8 mouse cellular contexts compared by ENCODE assay signal in genomic region chr3:89378394-89379067, GRCm38 (mm10). TPM values are rescaled to one million over a fixed set of nuclear protein-coding genes. Genes with fewer than 3 reads are reported as not detected.
DNase-seq lines count a peak whose midpoint lies in the region; ATAC-seq lines count a peak whose summit lies in the region.

No protein-coding gene starts in this region.

- H3K9me3 ChIP-seq in forebrain, embryonic 14.5 days (replicated peaks; ENCODE audit: control insufficient read depth, low read length): no peaks in the 10 kb centered on the region

- intact Hi-C loops in heart, postnatal 14 days (cut with DNase I): loop anchor here (5.0 kb wide), 1 partner anchor 109 kb away; no protein-coding TSS in a partner anchor

- H3K36me3 ChIP-seq in forebrain, embryonic 14.5 days (ENCODE audit: control insufficient read depth, insufficient read depth, low read length): no peaks in the 10 kb centered on the region

- WGBS in forebrain, embryonic 14.5 days: 2% methylated on average over 25 of the region's 29 CpGs

- no peaks in the 10 kb centered on the region for H3K27me3 ChIP-seq in forebrain, embryonic 14.5 days (replicated peaks; ENCODE audit: control insufficient read depth, insufficient read depth, low read length)

- ATAC-seq in forebrain, embryonic 14.5 days: peak; percentile 94

- no peaks in the 10 kb centered on the region for H3K4me1 ChIP-seq in forebrain, embryonic 14.5 days (ENCODE audit: control insufficient read depth, insufficient read depth, low read length)

- peak overlapping the region; percentile 72 for H3K9ac ChIP-seq in forebrain, embryonic 14.5 days (ENCODE audit: low read length)

- peak overlapping the region; percentile 87 for H3K4me2 ChIP-seq in forebrain, embryonic 14.5 days (ENCODE audit: low read length)

- peak overlapping the region; percentile 45 for H3K4me3 ChIP-seq in forebrain, embryonic 14.5 days (ENCODE audit: low read depth, low read length)

- no peak overlapping the region for H3K27ac ChIP-seq in forebrain, embryonic 14.5 days (ENCODE audit: low read depth, low read length)

- DNase-seq in Muller cell, postnatal 12 days (ENCODE audit: inconsistent ontology term): peak; percentile 93
- peak; percentile 58 to 72 for DNase-seq in cerebellum, adult 18-20 months
- peak; percentile 81 for DNase-seq in forebrain, embryonic 14.5 days (ENCODE audit: low spot score)
- peak; percentile 79 to 84 for DNase-seq in heart, postnatal 14 days
- DNase-seq in layer of hippocampus, postnatal 10 days (ENCODE audit: low spot score in 2 of 2): peak; percentile 74 to 79
- peak; percentile 63 for DNase-seq in lung, postnatal 36 days
- DNase-seq in retina, postnatal 1 day: peak; percentile 90
- DNase-seq in urinary bladder, adult 2 months (ENCODE audit: low spot score): peak; percentile 82

RNA-seq across cellular contexts. Expression of gene Dcst1, which starts 13.5 kb away (rescaled TPM):
- 0.78 and 0.83 TPM in 2 replicates for polyA plus RNA-seq in forebrain, embryonic 14.5 days (2014; fragmentation: Nextera tagmentation; extraction: Ambion mirVana)
- total RNA-seq in heart, postnatal 14 days (2021): under 1 TPM; 0.22 to 0.48 TPM
- under 1 TPM in 1 of 2 experiments, not detected in 1; 0.59 TPM for total RNA-seq in layer of hippocampus, postnatal 10 days (2021)
- 0.07 and 0.33 TPM in 2 replicates for polyA plus RNA-seq in urinary bladder, adult 2 months (2012; rRNA removed)

RNA-seq across cellular contexts. Expression of gene Zbtb7b, which starts 16.0 kb away (rescaled TPM):
- 0.28 and 0.41 TPM in 2 replicates for polyA plus RNA-seq in forebrain, embryonic 14.5 days (2014; fragmentation: Nextera tagmentation; extraction: Ambion mirVana)
- total RNA-seq in heart, postnatal 14 days (2021): 10 to 100 TPM; 18.4 to 27.3 TPM
- total RNA-seq in layer of hippocampus, postnatal 10 days (2021): 1 to 10 TPM; 6.6 to 8.7 TPM
- polyA plus RNA-seq in urinary bladder, adult 2 months (2012; rRNA removed): 36.4 and 39.5 TPM in 2 replicates

RNA-seq across cellular contexts. Expression of gene Dcst2, which starts 16.8 kb away (rescaled TPM):
- polyA plus RNA-seq in forebrain, embryonic 14.5 days (2014; fragmentation: Nextera tagmentation; extraction: Ambion mirVana): 0.08 and 0.15 TPM in 2 replicates
- not detected for total RNA-seq in heart, postnatal 14 days (2021)
- under 1 TPM; 0.51 to 0.71 TPM for total RNA-seq in layer of hippocampus, postnatal 10 days (2021)
- 0.24 and 0.41 TPM in 2 replicates for polyA plus RNA-seq in urinary bladder, adult 2 months (2012; rRNA removed)

RNA-seq across cellular contexts. Expression of gene Lenep, which starts 24.1 kb away (rescaled TPM):
- polyA plus RNA-seq in forebrain, embryonic 14.5 days (2014; fragmentation: Nextera tagmentation; extraction: Ambion mirVana): not detected in 2 replicates
- under 1 TPM in 1 of 2 experiments, not detected in 1; 0.98 TPM for total RNA-seq in heart, postnatal 14 days (2021)
- total RNA-seq in layer of hippocampus, postnatal 10 days (2021): 1 to 10 TPM in 1 of 2 experiments, not detected in 1; 3.5 TPM
- polyA plus RNA-seq in urinary bladder, adult 2 months (2012; rRNA removed): 1.2 and 1.5 TPM in 2 replicates

RNA-seq across cellular contexts. Expression of gene Adam15, which starts 28.7 kb away (rescaled TPM):
- 13.4 and 19.3 TPM in 2 replicates for polyA plus RNA-seq in forebrain, embryonic 14.5 days (2014; fragmentation: Nextera tagmentation; extraction: Ambion mirVana)
- total RNA-seq in heart, postnatal 14 days (2021): 10 to 100 TPM; 80.4 to 100.0 TPM
- 100 to 1,000 TPM; 102 to 105 TPM for total RNA-seq in layer of hippocampus, postnatal 10 days (2021)
- 96.1 and 101 TPM in 2 replicates for polyA plus RNA-seq in urinary bladder, adult 2 months (2012; rRNA removed)
